Mouse (Mus musculus): ENCODE results near the gene Gse1. TPM values are rescaled to one million over a fixed set of nuclear protein-coding genes. Genes with fewer than 3 reads are reported as not detected.

Gene Gse1
- polyA plus RNA-seq, 1 experiment from 2014 or later, result 28.8 TPM

DNA sequence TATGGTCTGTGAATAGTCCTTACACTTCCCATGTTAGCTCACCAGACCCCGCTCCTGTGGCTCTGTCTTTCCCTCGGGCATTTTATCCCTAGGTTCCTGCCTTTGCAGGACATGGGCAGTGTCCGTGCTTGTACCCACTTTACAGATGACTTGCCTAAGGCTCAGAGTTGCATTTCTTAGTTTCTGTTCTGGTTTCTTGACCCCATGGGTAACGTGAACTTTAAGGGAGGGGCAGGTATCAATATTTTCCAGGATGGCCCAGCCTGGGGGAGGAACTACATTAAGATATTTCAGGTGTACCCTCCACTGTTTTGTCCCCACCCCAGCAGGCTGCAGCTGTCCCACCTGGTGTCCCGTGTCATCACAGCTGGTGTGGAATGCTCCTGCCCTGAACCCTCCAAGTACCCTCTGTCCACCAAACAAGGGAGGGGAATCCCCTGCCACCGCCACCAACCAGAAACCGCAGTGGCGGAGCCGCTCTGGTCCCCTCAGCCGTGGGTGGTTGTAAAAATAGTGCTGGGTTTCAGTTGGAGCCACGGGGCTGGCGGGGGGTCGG is 36.2 kb downstream of the Gse1 start:
- Histone ChIP-seq H3K4me2 (replicated peaks) (peak overlapping the region; percentile 34; the same call in 1 of the 2 replicates), H3K9ac (replicated peaks) (0 out of 2 replicates have a peak overlapping the region, but pooled peaks have one; percentile 17), H3K9me3 (no peaks in the 10 kb centered on the region), H3K27ac (replicated peaks) (peak overlapping the region; percentile 85), H3K4me1 (peaks cover 77% of the 10 kb centered on the region), H3K36me3 (no peaks in the 10 kb centered on the region), H3K4me3 (no peak overlapping the region), H3K27me3 (peaks cover 9% of the 10 kb centered on the region)
- 37% methylated on average over 13 of the region's 13 CpGs for WGBS
- ATAC-seq (ENCODE audit: low FRiP score, low read depth), result peak; percentile 47

DNA sequence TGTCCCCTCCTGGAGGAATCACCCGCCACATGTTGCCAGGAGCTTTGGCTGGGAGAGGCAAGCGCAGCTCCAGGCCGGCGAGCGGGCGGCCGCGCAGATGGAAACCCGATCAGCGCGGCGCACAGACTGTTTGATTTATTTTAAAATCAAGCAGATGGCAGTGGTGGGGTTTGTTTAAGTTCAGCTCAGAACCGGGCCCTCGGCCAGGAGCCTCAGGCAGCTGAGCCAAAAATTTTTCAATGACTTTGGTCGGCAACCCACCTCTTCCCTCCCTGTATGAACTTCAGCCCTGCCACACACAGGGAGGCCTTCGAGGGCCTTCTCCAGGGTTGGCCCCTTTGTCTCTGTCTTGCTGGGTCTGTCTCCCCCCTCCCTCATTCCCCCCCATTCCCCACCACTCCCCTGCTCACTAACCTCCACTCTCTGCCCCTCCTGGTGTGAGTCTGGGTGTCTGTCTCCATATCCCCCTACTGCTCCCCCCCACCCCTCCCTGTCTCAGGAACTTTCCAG is 36.7 kb downstream of the Gse1 start:
- no peak overlapping the region for H3K4me3 ChIP-seq
- ATAC-seq (ENCODE audit: low FRiP score, low read depth), result peak; percentile 75
- H3K27ac ChIP-seq (replicated peaks), result peak overlapping the region; percentile 85
- no peaks in the 10 kb centered on the region for H3K9me3 ChIP-seq
- 10% methylated on average over 16 of the region's 16 CpGs for WGBS
- peak overlapping the region; percentile 34; the same call in 1 of the 2 replicates for H3K4me2 ChIP-seq (replicated peaks)
- peaks cover 9% of the 10 kb centered on the region for H3K27me3 ChIP-seq
- 0 out of 2 replicates have a peak overlapping the region, but pooled peaks have one; percentile 17 for H3K9ac ChIP-seq (replicated peaks)
- no peaks in the 10 kb centered on the region for H3K36me3 ChIP-seq
- peaks cover 78% of the 10 kb centered on the region for H3K4me1 ChIP-seq

DNA sequence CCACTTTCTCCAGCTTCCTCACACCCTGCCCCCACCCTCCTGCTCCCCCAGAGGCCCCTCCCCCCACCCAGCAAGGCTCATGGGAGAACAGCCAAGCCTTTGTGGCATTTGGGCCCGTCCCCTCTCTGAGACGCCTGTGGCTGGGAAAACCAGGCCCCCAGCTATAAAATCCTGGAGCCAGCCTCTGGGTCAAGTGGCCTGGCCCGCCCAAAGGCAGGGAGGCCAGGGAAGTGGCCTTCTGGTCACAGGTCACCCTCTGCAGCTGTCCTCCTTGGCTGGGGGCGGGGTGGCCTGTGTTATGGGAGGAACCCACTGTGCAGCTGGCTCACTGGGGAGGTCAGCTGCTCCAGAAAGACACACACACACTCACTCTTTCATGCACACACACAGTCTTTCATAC is 37.2 kb downstream of the Gse1 start:
- H3K4me2 ChIP-seq (replicated peaks), result no peak overlapping the region

DNA sequence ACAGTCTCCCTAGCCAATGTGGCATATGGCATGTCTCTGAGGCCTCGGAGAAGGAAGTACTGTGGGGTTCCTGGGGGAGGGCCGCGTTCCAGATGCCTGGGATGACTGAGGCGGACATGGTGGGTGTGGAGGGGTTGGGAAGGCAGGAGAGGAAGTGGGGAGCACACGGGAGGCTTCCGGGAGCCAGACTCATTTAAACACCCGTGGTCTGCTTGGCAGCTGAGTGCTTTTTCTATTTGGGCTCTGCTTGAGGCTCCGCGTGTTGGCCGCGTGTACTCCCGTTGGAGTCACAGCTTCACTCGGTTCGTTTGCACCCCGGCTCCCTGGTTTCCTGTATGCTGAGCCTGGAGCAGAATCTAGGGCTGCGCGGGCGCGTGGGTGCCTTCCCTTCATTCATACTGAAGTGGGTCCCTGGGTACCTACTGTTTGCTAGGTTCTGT is 40.3 kb downstream of the Gse1 start:
- no peak for ATAC-seq (ENCODE audit: low FRiP score, low read depth)
- no peak overlapping the region for H3K4me2 ChIP-seq (replicated peaks)
- no peaks in the 10 kb centered on the region for H3K36me3 ChIP-seq
- H3K4me1 ChIP-seq, result peaks cover 66% of the 10 kb centered on the region
- no peak overlapping the region for H3K9ac ChIP-seq (replicated peaks)
- H3K9me3 ChIP-seq, result no peaks in the 10 kb centered on the region
- no peak overlapping the region; the same call in 1 of the 2 replicates for H3K27ac ChIP-seq (replicated peaks)
- H3K27me3 ChIP-seq, result peaks cover 9% of the 10 kb centered on the region; the same call in 1 of the 2 replicates
- H3K4me3 ChIP-seq, result no peak overlapping the region
- WGBS, result 73% methylated on average over 19 of the region's 19 CpGs

More for the DNA sequence above, 37.2 kb downstream of the Gse1 start:
- Histone ChIP-seq H3K27ac (replicated peaks) (peak overlapping the region; percentile 85), H3K9me3 (no peaks in the 10 kb centered on the region), H3K9ac (replicated peaks) (0 out of 2 replicates have a peak overlapping the region, but pooled peaks have one; percentile 16), H3K27me3 (peaks cover 9% of the 10 kb centered on the region), H3K36me3 (no peaks in the 10 kb centered on the region), H3K4me3 (no peak overlapping the region), H3K4me1 (peaks cover 79% of the 10 kb centered on the region)
- 3% methylated on average over 4 of the region's 4 CpGs for WGBS
- peak; percentile 39 for ATAC-seq (ENCODE audit: low FRiP score, low read depth)

DNA sequence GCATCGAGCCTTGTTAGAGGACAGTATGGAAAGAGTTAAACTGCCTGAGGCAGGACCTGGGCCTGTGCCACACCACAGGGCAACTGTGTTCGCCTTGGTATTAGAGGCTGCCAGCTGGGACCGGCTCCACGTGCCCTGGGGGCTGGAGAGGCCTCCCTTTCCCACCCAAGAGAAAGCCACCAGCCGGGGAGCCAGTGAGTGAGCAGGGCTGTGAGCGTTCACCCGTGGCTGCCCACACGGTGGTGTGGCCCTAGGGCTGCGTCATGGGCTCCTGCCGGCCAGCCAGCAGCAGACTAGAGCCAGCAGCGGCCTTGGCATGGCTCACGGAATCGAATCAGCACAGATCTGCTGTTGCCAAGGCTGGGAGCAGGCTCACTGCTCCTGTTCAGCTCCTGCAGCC is 42.2 kb downstream of the Gse1 start:
- no peak overlapping the region for H3K27ac ChIP-seq (replicated peaks)
- 78% methylated on average over 13 of the region's 13 CpGs for WGBS
- no peaks in the 10 kb centered on the region for H3K36me3 ChIP-seq
- no peaks in the 10 kb centered on the region for H3K9me3 ChIP-seq
- H3K4me2 ChIP-seq (replicated peaks), result no peak overlapping the region
- peaks cover 9% of the 10 kb centered on the region; the same call in 1 of the 2 replicates for H3K27me3 ChIP-seq
- peaks cover 56% of the 10 kb centered on the region for H3K4me1 ChIP-seq
- H3K9ac ChIP-seq (replicated peaks), result no peak overlapping the region
- H3K4me3 ChIP-seq, result no peak overlapping the region
- ATAC-seq (ENCODE audit: low FRiP score, low read depth), result no peak

DNA sequence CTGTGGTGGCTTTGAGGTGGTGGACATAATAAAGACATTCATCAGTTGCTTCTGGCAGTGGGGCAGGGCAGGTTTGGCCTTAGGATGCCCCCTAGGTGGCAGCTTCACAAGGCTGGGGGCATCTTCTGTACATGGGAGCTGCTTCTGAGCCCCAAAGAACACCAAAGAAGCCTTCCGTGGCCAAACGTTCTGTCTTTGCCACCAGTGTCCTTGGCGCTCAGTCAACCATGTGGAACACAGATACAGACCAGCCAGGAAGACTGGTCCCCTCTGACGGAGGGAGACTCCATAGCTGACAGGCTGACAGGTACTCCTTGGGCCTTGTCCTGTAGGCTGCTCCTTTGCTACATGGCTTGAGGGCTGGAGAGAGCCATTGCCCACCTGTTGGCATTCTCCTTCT is 45.2 kb downstream of the Gse1 start:
- 89% methylated on average over 4 of the region's 4 CpGs for WGBS
- no peaks in the 10 kb centered on the region for H3K9me3 ChIP-seq
- peaks cover 19% of the 10 kb centered on the region for H3K27me3 ChIP-seq
- H3K9ac ChIP-seq (replicated peaks), result no peak overlapping the region
- ATAC-seq (ENCODE audit: low FRiP score, low read depth), result no peak
- H3K4me1 ChIP-seq, result peaks cover 56% of the 10 kb centered on the region
- H3K4me2 ChIP-seq (replicated peaks), result no peak overlapping the region
- H3K4me3 ChIP-seq, result no peak overlapping the region
- H3K27ac ChIP-seq (replicated peaks), result no peak overlapping the region
- H3K36me3 ChIP-seq, result no peaks in the 10 kb centered on the region

DNA sequence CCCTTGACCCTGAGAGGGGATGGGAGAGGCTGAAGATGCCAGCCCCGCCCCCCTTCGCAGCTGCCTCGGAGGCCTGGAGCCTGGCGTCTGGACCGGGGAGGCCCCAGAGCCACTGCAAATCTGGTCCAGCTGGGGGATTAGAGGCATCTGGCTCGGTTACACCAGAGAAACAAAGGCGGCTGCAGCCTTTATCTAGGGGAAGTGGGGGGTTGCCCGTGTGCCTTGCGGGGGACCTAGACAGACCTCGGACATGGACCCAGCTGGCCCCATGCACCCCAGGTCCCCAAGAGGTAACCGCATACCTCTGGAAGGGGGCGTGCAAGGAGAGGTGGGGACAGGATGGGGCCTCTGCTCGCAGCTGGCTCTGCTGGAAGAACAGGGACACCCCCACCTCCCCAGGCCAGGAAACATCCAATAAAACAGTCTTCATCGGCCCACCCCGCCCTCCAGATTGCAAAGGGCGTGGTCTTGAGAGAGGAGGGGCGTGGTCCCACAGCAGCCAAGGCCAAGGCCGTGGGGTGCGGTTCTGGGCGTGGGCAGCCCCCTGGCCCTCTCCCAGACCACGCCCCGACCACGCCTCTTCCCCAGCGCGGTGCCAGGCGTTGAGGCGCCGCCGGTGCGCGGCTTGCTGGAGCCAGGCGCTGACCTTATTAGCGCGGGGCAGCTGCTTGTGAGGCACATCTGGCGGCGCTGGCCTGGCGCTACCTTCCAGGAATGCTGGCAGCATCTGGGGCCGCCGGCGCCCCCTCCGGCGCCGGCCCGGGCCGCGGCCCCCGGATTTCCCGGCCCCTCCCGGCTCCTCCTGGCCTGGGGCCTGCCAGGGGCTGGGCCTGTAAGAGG is 48.0 kb downstream of the Gse1 start:
- under 1% methylated on average over 42 of the region's 49 CpGs for WGBS
- H3K27me3 ChIP-seq, result peaks cover 30% of the 10 kb centered on the region
- peak overlapping the region; percentile 30 for H3K4me3 ChIP-seq
- no peaks in the 10 kb centered on the region for H3K36me3 ChIP-seq
- H3K9me3 ChIP-seq, result no peaks in the 10 kb centered on the region
- peak overlapping the region; percentile 58 for H3K4me2 ChIP-seq (replicated peaks)
- H3K9ac ChIP-seq (replicated peaks), result peak overlapping the region; percentile 32
- peak; percentile 82 for ATAC-seq (ENCODE audit: low FRiP score, low read depth)
- peaks cover 50% of the 10 kb centered on the region for H3K4me1 ChIP-seq
- peak overlapping the region; percentile 94 for H3K27ac ChIP-seq (replicated peaks)

DNA sequence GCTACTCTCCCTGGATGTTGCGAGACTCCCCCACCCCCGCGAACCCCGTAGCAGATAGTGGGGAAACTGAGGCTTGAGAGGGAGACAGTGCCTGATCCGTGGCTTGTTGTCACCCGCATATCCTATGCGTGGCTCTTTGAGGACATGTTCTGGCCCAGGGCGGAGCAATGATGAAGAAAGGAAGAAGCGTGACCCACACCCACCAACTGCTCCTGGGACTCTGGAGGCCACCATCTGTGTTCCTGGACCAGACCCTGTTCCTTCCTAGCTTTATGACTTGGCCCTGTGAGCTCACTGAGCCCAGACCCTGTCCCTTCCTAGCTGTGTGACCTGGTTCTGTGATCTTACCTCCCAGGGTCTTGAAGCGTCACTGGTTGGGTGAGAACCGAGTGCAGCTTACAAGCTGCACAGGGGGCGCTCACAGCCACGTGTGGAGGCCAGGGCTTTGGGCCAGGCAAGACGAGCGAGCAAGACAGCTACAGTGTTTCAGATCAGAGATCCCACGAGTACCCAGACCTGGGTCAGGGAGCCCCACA is 48.7 kb downstream of the Gse1 start:
- H3K4me1 ChIP-seq, result peaks cover 51% of the 10 kb centered on the region
- H3K4me2 ChIP-seq (replicated peaks), result peak overlapping the region; percentile 58
- H3K9me3 ChIP-seq, result no peaks in the 10 kb centered on the region
- WGBS, result 6% methylated on average over 16 of the region's 16 CpGs
- H3K27me3 ChIP-seq, result peaks cover 30% of the 10 kb centered on the region
- H3K27ac ChIP-seq (replicated peaks), result peak overlapping the region; percentile 94
- peak overlapping the region; percentile 30 for H3K4me3 ChIP-seq
- H3K36me3 ChIP-seq, result no peaks in the 10 kb centered on the region
- no peak for ATAC-seq (ENCODE audit: low FRiP score, low read depth)
- peak overlapping the region; percentile 32 for H3K9ac ChIP-seq (replicated peaks)

DNA sequence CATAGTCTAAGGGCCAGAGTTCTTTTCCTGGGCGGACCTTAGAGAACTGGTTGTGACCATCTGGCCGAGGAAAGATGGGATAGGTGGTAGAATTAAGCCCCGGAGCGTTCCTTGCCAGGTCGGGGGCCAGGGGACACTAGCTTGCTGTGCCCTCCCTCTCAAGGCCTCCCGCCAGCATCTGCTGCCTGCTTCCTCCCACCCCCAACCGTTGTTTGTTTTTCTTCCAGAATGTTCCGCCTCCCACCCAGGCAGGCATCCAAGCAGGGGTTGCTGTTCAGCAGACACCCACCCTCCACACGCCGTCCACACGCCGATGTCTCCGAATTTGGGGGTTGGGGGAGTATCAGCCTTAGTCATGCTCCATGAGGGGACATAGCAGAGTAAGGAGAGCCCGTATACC is 49.8 kb downstream of the Gse1 start:
- no peak overlapping the region for H3K9ac ChIP-seq (replicated peaks)
- no peak overlapping the region for H3K27ac ChIP-seq (replicated peaks)
- 80% methylated on average over 14 of the region's 14 CpGs for WGBS
- no peak overlapping the region for H3K4me2 ChIP-seq (replicated peaks)
- ATAC-seq (ENCODE audit: low FRiP score, low read depth), result no peak
- no peak overlapping the region for H3K4me3 ChIP-seq
- peaks cover 60% of the 10 kb centered on the region for H3K4me1 ChIP-seq
- no peaks in the 10 kb centered on the region for H3K36me3 ChIP-seq
- no peaks in the 10 kb centered on the region for H3K9me3 ChIP-seq
- H3K27me3 ChIP-seq, result peaks cover 38% of the 10 kb centered on the region

DNA sequence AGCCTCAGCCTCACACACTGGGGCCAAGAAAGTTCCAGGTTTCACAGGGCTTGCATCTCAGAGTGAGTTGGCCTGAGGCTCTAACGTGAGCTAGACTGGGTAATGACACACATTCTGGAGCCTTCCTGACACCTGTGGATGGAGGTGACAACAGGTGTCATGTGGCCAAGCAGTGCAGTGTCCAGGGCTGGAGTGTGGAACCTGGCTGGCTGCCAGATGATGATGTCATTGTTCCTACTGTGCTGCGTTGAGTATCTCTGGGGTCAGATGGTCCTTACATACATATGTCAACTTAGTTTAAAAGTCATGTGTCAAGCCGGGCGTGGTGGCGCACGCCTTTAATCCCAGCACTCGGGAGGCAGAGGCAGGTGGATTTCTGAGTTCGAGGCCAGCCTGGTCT is 51.2 kb downstream of the Gse1 start:
- Histone ChIP-seq H3K27ac (replicated peaks) (no peak overlapping the region), H3K9ac (replicated peaks) (no peak overlapping the region; the same call in 1 of the 2 replicates), H3K4me2 (replicated peaks) (no peak overlapping the region), H3K9me3 (no peaks in the 10 kb centered on the region), H3K36me3 (no peaks in the 10 kb centered on the region), H3K4me1 (peaks cover 71% of the 10 kb centered on the region), H3K27me3 (peaks cover 47% of the 10 kb centered on the region), H3K4me3 (no peak overlapping the region)
- 91% methylated on average over 8 of the region's 8 CpGs for WGBS
- ATAC-seq (ENCODE audit: low FRiP score, low read depth), result no peak

DNA sequence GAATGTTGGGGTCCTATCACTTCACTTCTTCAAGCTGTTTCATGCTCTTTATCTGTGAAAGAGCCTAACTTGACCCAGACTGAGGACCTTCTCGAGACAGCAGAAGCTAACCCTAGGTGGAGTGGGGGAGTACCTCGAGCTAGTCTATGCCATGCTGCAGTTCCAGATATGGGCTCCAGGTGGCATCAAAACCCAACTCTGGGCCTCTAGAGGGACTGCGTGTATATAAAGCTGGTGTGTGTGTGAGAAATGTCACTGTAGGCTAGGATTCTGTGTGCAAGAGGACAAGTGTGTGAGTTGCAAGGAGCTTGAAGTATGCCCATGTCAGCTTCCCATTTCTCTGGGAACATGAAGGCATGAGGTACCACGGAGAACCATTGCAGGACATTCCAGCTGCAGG is 53.2 kb downstream of the Gse1 start:
- 0 out of 2 replicates have a peak overlapping the region, but pooled peaks have one; percentile 7 for H3K27ac ChIP-seq (replicated peaks)
- no peak overlapping the region for H3K9ac ChIP-seq (replicated peaks)
- H3K27me3 ChIP-seq, result peaks cover 52% of the 10 kb centered on the region
- peak; percentile 50; the same call in 1 of the 2 replicates for ATAC-seq (ENCODE audit: low FRiP score, low read depth)
- no peak overlapping the region for H3K4me2 ChIP-seq (replicated peaks)
- H3K9me3 ChIP-seq, result no peaks in the 10 kb centered on the region
- no peaks in the 10 kb centered on the region for H3K36me3 ChIP-seq
- no peak overlapping the region for H3K4me3 ChIP-seq
- 16% methylated on average over 4 of the region's 4 CpGs for WGBS
- peaks cover 75% of the 10 kb centered on the region for H3K4me1 ChIP-seq

DNA sequence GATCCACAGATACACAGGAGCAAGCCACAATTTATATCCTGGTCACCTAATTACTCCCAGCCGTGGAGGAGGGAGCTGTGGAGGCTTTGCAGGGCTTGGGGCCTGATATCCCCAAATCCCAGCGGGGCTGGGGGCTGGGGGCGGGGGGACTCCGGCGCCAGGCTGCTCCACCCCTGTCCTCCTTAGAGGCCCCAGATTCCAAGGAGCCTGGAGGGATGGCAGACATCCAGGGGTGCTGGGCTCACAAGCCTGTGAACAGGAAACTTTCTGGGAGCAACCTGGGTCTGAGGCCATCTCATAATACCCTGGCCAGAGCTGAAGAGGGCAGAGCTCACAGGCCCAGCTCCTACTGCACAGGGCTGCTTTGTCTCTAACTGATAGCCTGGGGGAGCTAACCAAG is 54.2 kb downstream of the Gse1 start:
- Histone ChIP-seq H3K9ac (replicated peaks) (peak overlapping the region; percentile 28; the same call in 1 of the 2 replicates), H3K4me1 (peaks cover 68% of the 10 kb centered on the region), H3K9me3 (no peaks in the 10 kb centered on the region), H3K27ac (replicated peaks) (peak overlapping the region; percentile 35), H3K36me3 (no peaks in the 10 kb centered on the region), H3K27me3 (peaks cover 51% of the 10 kb centered on the region), H3K4me2 (replicated peaks) (no peak overlapping the region), H3K4me3 (no peak overlapping the region)
- 47% methylated on average over 5 of the region's 5 CpGs for WGBS
- ATAC-seq (ENCODE audit: low FRiP score, low read depth), result no peak

All from midbrain, embryonic 12.5 days (tissue).